Mouse (Mus musculus) neural tube, postnatal 0 days (tissue): ENCODE data around the gene Phf8. TPM values are rescaled to one million over a fixed set of nuclear protein-coding genes. Genes with fewer than 3 reads are reported as not detected.

Source experiments
- polyA plus RNA-seq: library from polyadenylated mRNA; unstranded; fragments of >200 nt; fragmentation: Nextera tagmentation; extraction: Ambion mirVana; gene quantifications from 2 replicates; pipeline ENCODE4 v1.2.1, GENCODE M21; 2015

Gene Phf8
- polyA plus RNA-seq, result 8.5 and 10.0 TPM in 2 replicates

GRCm38 (mm10) chrX:151520458-151521322, at the start of gene Phf8:
TSS of gene Phf8 (plus strand) at chrX:151520672.

Other genes with a start within 250 kb of the Phf8 start
- 8.5 and 9.9 TPM in 2 replicates for gene Fam120c, start 176.5 kb upstream of the Phf8 start, polyA plus RNA-seq